Mouse (Mus musculus) heart, postnatal 0 days (tissue): ENCODE measurements at regions not wholly inside any gene's neighbourhood (a gene's known extent, or its start where the extent isn't known, plus 50 kb on each side); places are given as distances from the start of the nearest gene placed in this dataset.

Experiments
- CTCF ChIP-seq: IDR thresholded peaks from 2 replicates; pipeline ENCODE4 v1.5.1; 2016; ENCODE audit warnings: antibody characterized with exemption, control low read depth, low read depth
- EP300 ChIP-seq: IDR thresholded peaks from 2 replicates; pipeline ENCODE4 v1.6.1; 2016; ENCODE audit warnings: antibody characterized with exemption, low read depth

DNA sequence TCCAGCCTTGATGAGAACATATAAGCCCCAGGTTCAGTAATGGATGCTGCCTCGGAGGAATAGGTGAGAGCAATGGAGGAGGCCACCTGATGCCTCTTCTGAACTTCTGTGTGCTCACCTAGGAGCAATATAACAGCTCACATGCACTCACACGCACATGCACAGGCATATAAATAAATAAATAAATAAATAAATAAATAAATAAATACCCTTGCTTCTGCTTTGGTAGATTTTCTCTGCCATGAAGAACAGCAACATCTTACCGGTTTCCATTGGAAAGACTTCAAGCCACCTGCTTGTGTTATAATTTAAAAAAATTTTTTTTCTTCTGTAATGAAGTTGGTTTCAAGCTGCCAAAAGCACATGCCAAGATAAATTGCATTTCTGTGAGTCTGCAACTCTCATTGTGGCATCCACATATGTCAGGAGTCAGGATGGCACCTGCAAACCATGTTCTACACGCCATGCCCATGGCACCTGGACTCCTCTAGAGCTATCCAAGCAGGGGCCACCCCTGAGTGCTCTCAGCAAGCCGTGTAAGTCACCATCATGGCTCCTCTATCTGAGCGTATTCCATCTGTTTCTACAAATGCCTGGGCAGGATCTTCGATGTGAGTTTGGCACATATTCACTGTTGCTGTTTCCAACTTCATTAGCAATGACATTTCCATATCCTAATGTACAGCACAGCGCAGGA is 75.7 kb upstream of the Igfbp3 start:
- no peak for TF ChIP-seq CTCF
- no peak for TF ChIP-seq EP300
